Mouse (Mus musculus) MEL (cell line): ENCODE measurements at regions not wholly inside any gene's neighbourhood (a gene's known extent, or its start where the extent isn't known, plus 50 kb on each side); places are given as distances from the start of the nearest gene placed in this dataset.

Source experiments
- DNase-seq: peaks from one replicate; pipeline ENCODE4 v3.0.0; 2011; ENCODE audit warnings: low read depth, low spot score
- H3K27ac ChIP-seq: 2 replicates; pipeline ENCODE4 v1.5.1; 2012; ENCODE audit warnings: low read depth, mild to moderate bottlenecking, control low read depth, low read length, moderate library complexity; ENCODE audit not compliant: control insufficient read depth
- H3K27me3 ChIP-seq, 2 experiments: fragments of 150-350 bp in 1 of 2; sonication (generic) in 1 of 2; 2 replicates each; pipeline ENCODE4 v1.6.1; 2012; ENCODE audit warnings: low read length in 2 of 2, mild to moderate bottlenecking in 2 of 2, improper control_type of control experiment in 1 of 2, moderate library complexity in 1 of 2; ENCODE audit not compliant: insufficient read depth in 2 of 2, control insufficient read depth in 1 of 2
- H3K36me3 ChIP-seq, 2 experiments: 2 replicates each; pipeline ENCODE4 v1.6.1; 2012 to 2014; ENCODE audit warnings: low read length in 2 of 2, improper control_type of control experiment in 1 of 2, inconsistent platforms in 1 of 2, mild to moderate bottlenecking in 1 of 2; ENCODE audit not compliant: insufficient read depth in 2 of 2, control insufficient read depth in 1 of 2
- H3K4me1 ChIP-seq, 2 experiments: fragments of 150-350 bp in 1 of 2; sonication (generic) in 1 of 2; 2 replicates each; pipeline ENCODE4 v1.6.1; 2012; ENCODE audit warnings: low read length in 2 of 2, improper control_type of control experiment in 1 of 2, mild to moderate bottlenecking in 1 of 2; ENCODE audit not compliant: insufficient read depth in 2 of 2, control insufficient read depth in 1 of 2
- H3K4me3 ChIP-seq, 2 experiments: fragments of 150-350 bp in 1 of 2; sonication (generic) in 1 of 2; 2 replicates each; pipeline ENCODE4 v1.5.1; 2012; ENCODE audit warnings: low read depth in 2 of 2, low read length in 2 of 2, mild to moderate bottlenecking in 2 of 2, moderate library complexity in 2 of 2, control low read depth in 1 of 2, improper control_type of control experiment in 1 of 2; ENCODE audit not compliant: control insufficient read depth in 1 of 2, insufficient read depth in 1 of 2
- H3K79me2 ChIP-seq: 2 replicates; pipeline ENCODE4 v1.6.1; 2012; ENCODE audit warnings: mild to moderate bottlenecking, low read length, moderate library complexity; ENCODE audit not compliant: control insufficient read depth, poor library complexity, insufficient read depth
- H3K9ac ChIP-seq: 2 replicates; pipeline ENCODE4 v1.6.1; 2012; ENCODE audit warnings: low read depth, mild to moderate bottlenecking, control low read depth, low read length, moderate library complexity; ENCODE audit not compliant: control insufficient read depth, poor library complexity, severe bottlenecking
- H3K9me3 ChIP-seq: fragments of 150-350 bp; sonication (generic); replicated peaks from 2 replicates; pipeline ENCODE4 v1.6.1; 2012; ENCODE audit warnings: mild to moderate bottlenecking, low read length, improper control_type of control experiment, moderate library complexity; ENCODE audit not compliant: insufficient read depth
- CHD1 ChIP-seq: IDR thresholded peaks from 2 replicates; pipeline ENCODE4 v1.6.1; 2012; ENCODE audit warnings: low read depth, mild to moderate bottlenecking, inconsistent platforms, low read length, improper control_type of control experiment
- CHD2 ChIP-seq: IDR thresholded peaks from 2 replicates; pipeline ENCODE4 v1.6.1; 2011; ENCODE audit warnings: low read length, improper control_type of control experiment
- E2F4 ChIP-seq: IDR thresholded peaks from 2 replicates; pipeline ENCODE4 v1.6.1; 2011; ENCODE audit warnings: low read depth, low read length, improper control_type of control experiment, borderline replicate concordance
- ETS1 ChIP-seq: IDR thresholded peaks from 2 replicates; pipeline ENCODE4 v1.6.1; 2012; ENCODE audit warnings: low read depth, mild to moderate bottlenecking, inconsistent platforms, low read length, improper control_type of control experiment, moderate library complexity
- GABPA ChIP-seq: IDR thresholded peaks from 2 replicates; pipeline ENCODE4 v1.6.1; 2012; ENCODE audit warnings: low read depth, mild to moderate bottlenecking, inconsistent platforms, low read length, improper control_type of control experiment, moderate library complexity
- MAFK ChIP-seq: IDR thresholded peaks from 2 replicates; pipeline ENCODE4 v1.6.1; 2011; ENCODE audit warnings: low read depth, mild to moderate bottlenecking, low read length, improper control_type of control experiment, borderline replicate concordance
- MYB ChIP-seq: IDR thresholded peaks from 2 replicates; pipeline ENCODE4 v1.6.1; 2011; ENCODE audit warnings: mild to moderate bottlenecking, low read depth, low read length, improper control_type of control experiment
- MYC ChIP-seq: IDR thresholded peaks from 2 replicates; pipeline ENCODE4 v1.6.1; 2011; ENCODE audit warnings: low read depth, mild to moderate bottlenecking, low read length, improper control_type of control experiment, moderate library complexity
- NELFE ChIP-seq: IDR thresholded peaks from 2 replicates; pipeline ENCODE4 v1.6.1; 2011; ENCODE audit warnings: low read depth, low read length, improper control_type of control experiment
- NRF1 ChIP-seq: IDR thresholded peaks from 2 replicates; pipeline ENCODE4 v1.6.1; 2014; ENCODE audit warnings: low read depth, mild to moderate bottlenecking, inconsistent platforms, low read length, improper control_type of control experiment, moderate library complexity; ENCODE audit not compliant: poor library complexity, insufficient read depth, severe bottlenecking
- RAD21 ChIP-seq: IDR thresholded peaks from 2 replicates; pipeline ENCODE4 v1.6.1; 2011; ENCODE audit warnings: mild to moderate bottlenecking, low read depth, low read length, improper control_type of control experiment
- SIN3A ChIP-seq: IDR thresholded peaks from 2 replicates; pipeline ENCODE4 v1.6.1; 2012; ENCODE audit warnings: low read length, improper control_type of control experiment, inconsistent platforms
- TAL1 ChIP-seq: IDR thresholded peaks from 2 replicates; pipeline ENCODE4 v1.6.1; 2012; ENCODE audit warnings: mild to moderate bottlenecking, inconsistent platforms, low read length, moderate library complexity, mixed read lengths
- UBTF ChIP-seq: IDR thresholded peaks from 2 replicates; pipeline ENCODE4 v1.6.1; 2012; ENCODE audit warnings: low read depth, mild to moderate bottlenecking, inconsistent platforms, low read length, improper control_type of control experiment, moderate library complexity, borderline replicate concordance; ENCODE audit not compliant: insufficient read depth
- ZMIZ1 ChIP-seq: IDR thresholded peaks from 2 replicates; pipeline ENCODE4 v1.6.1; 2012; ENCODE audit warnings: low read depth, mild to moderate bottlenecking, inconsistent platforms, low read length, improper control_type of control experiment, moderate library complexity

DNA sequence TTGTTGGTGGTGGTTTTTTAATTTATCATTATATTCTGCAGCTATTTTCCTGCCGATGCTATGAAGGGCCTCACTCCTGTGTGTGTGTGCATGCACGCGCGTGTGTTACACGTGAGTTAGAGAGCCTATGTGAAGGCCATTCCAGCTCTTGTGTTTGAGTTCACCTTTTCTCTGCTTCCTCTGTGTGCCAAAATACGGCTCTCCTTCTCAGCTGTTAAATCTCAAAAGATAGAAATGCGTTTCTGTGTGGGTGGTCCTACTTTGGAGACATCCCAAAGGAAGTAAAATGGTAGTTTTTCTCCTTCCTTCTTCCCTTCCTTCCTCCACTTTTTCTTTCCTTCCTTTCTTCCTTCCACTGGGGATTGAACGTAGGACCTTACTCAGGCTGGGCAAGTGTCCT, 136.4 kb downstream of the Npy start:
- no peaks in the 10 kb centered on the region for H3K9me3 ChIP-seq
- H3K27me3 ChIP-seq = no peaks in the 10 kb centered on the region
- DNase-seq = no peak
- no peaks in the 10 kb centered on the region for H3K36me3 ChIP-seq
- TF ChIP-seq CHD1 (no peak), E2F4 (no peak), UBTF (no peak), SIN3A (no peak), NELFE (no peak), NRF1 (no peak), GABPA (no peak)
- TF ChIP-seq, all 39 proteins: peak for 0
- H3K27ac ChIP-seq = no peak overlapping the region
- no peak overlapping the region for H3K9ac ChIP-seq
- H3K4me1 ChIP-seq = no peaks in the 10 kb centered on the region
- no peak overlapping the region for H3K4me3 ChIP-seq
- H3K79me2 ChIP-seq = no peaks in the 10 kb centered on the region

- no peak overlapping the region for H3K4me3 ChIP-seq
- no peaks in the 10 kb centered on the region for H3K27me3 ChIP-seq
- no peak for TF ChIP-seq RAD21
- no peak for TF ChIP-seq CHD1
- H3K9ac ChIP-seq = no peak overlapping the region
- no peak overlapping the region for H3K27ac ChIP-seq
- no peaks in the 10 kb centered on the region for H3K36me3 ChIP-seq
- no peak for DNase-seq
- no peaks in the 10 kb centered on the region for H3K4me1 ChIP-seq
- H3K79me2 ChIP-seq = no peaks in the 10 kb centered on the region
- no peaks in the 10 kb centered on the region for H3K9me3 ChIP-seq
Measured at GRCm38 (mm10) chr6:49961166-49961565, 138.7 kb downstream of the Npy start.

GRCm38 (mm10) chr6:49965944-49966545, 143.5 kb downstream of the Npy start:
- Histone ChIP-seq H3K36me3 (no peaks in the 10 kb centered on the region), H3K79me2 (no peaks in the 10 kb centered on the region), H3K27ac (no peak overlapping the region), H3K27me3 (no peaks in the 10 kb centered on the region), H3K9ac (no peak overlapping the region), H3K4me3 (no peak overlapping the region), H3K9me3 (no peaks in the 10 kb centered on the region), H3K4me1 (no peaks in the 10 kb centered on the region)
- no peak for DNase-seq
- TF ChIP-seq UBTF = no peak
- no peak for TF ChIP-seq GABPA
- no peak for TF ChIP-seq ETS1
- TF ChIP-seq ZMIZ1 = no peak
- TF ChIP-seq TAL1 = no peak
- TF ChIP-seq MYC = no peak
- no peak for TF ChIP-seq MAFK
- TF ChIP-seq MYB = no peak
- TF ChIP-seq CHD2 = no peak
